Mouse (Mus musculus) liver, adult 2 months (tissue): ENCODE results near the gene Fam20b.

ENCODE experiments used
- CTCF ChIP-seq: fragments of 200-500 bp; IDR thresholded peaks from 2 replicates; pipeline ENCODE4 v1.5.1; 2011; ENCODE audit warnings: low read depth, low read length, control low read depth
- POLR2A ChIP-seq: fragments of 200-500 bp; IDR thresholded peaks from 2 replicates; pipeline ENCODE4 v1.6.1; 2011; ENCODE audit warnings: low read length, control low read depth; ENCODE audit not compliant: insufficient read depth; ENCODE audit errors: extremely low read depth

- TF ChIP-seq CTCF: no peak
- TF ChIP-seq POLR2A: no peak
Measured at GRCm38 (mm10) chr1:156648705-156649104, 70.2 kb downstream of the Fam20b start.
